Mouse (Mus musculus) neural tube, embryonic 14.5 days (tissue): ENCODE results near the gene Clpb. TPM values are rescaled to one million over a fixed set of nuclear protein-coding genes. Genes with fewer than 3 reads are reported as not detected.

Experiments used
- ATAC-seq: fragments of 200-750 bp; cut with Nextera tagmentation; 2 replicates; pipeline ENCODE4 v1.8.0; 2017; ENCODE audit warnings: low read depth, mild to moderate bottlenecking, moderate TSS enrichment, moderate library complexity
- H3K27ac ChIP-seq: fragments of 300-500 bp; sonication (generic); 2 replicates; pipeline ENCODE4 v1.5.1; 2014; ENCODE audit warnings: low read depth, mild to moderate bottlenecking, control low read depth, low read length, moderate library complexity, mixed read lengths
- H3K27me3 ChIP-seq: fragments of 300-500 bp; sonication (generic); 2 replicates; pipeline ENCODE4 v1.6.1; 2014; ENCODE audit warnings: low read length; ENCODE audit not compliant: control insufficient read depth, insufficient read depth
- H3K36me3 ChIP-seq: fragments of 300-500 bp; sonication (generic); 2 replicates; pipeline ENCODE4 v1.6.1; 2014; ENCODE audit warnings: low read length, mixed read lengths; ENCODE audit not compliant: control insufficient read depth, insufficient read depth
- H3K4me1 ChIP-seq: fragments of 300-500 bp; sonication (generic); 2 replicates; pipeline ENCODE4 v1.6.1; 2014; ENCODE audit warnings: low read length; ENCODE audit not compliant: control insufficient read depth, insufficient read depth
- H3K4me2 ChIP-seq: fragments of 300-500 bp; sonication (generic); 2 replicates; pipeline ENCODE4 v1.6.1; 2014; ENCODE audit warnings: mild to moderate bottlenecking, low read depth, low read length, control low read depth
- H3K4me3 ChIP-seq: fragments of 300-500 bp; sonication (generic); 2 replicates; pipeline ENCODE4 v1.5.1; 2014; ENCODE audit warnings: low read depth, low read length, control low read depth, mixed read lengths
- H3K9ac ChIP-seq: fragments of 300-500 bp; sonication (generic); replicated peaks from 2 replicates; pipeline ENCODE4 v1.6.1; 2014; ENCODE audit warnings: low read depth, mild to moderate bottlenecking, control low read depth, low read length, mixed read lengths
- H3K9me3 ChIP-seq: fragments of 300-500 bp; sonication (generic); 2 replicates; pipeline ENCODE4 v1.6.1; 2016; ENCODE audit warnings: low read length; ENCODE audit not compliant: control insufficient read depth
- WGBS: fragments of 180-500 bp; shearing (Covaris S2); extraction: QIAGEN DNeasy Blood & Tissue Kit; methylation state at CpG from one replicate; pipeline ENCODE4 v1.1.7; 2014; 5-methylcytosine and 5-hydroxymethylcytosine counted together
- polyA plus RNA-seq: library from polyadenylated mRNA; unstranded; fragments of >200 nt; fragmentation: Nextera tagmentation; extraction: Ambion mirVana; gene quantifications from 2 replicates; pipeline ENCODE4 v1.2.1, GENCODE M21; 2014

Gene Clpb
- polyA plus RNA-seq, 1 experiment from 2014 or later, result 37.5 TPM

- Histone ChIP-seq H3K9me3 (no peaks in the 10 kb centered on the region), H3K4me3 (no peak overlapping the region), H3K4me1 (peaks cover 12% of the 10 kb centered on the region), H3K27me3 (no peaks in the 10 kb centered on the region), H3K36me3 (peaks cover 3% of the 10 kb centered on the region; the same call in 1 of the 2 replicates), H3K9ac (no peak overlapping the region), H3K4me2 (no peak overlapping the region), H3K27ac (no peak overlapping the region)
- 98% methylated on average over 8 of the region's 8 CpGs for WGBS
- no peak for ATAC-seq
These were observed 168.0 kb downstream of the Clpb start for GRCm38 (mm10) chr7:101831437-101831836.

GRCm38 (mm10) chr7:101832372-101832771 lies 168.9 kb downstream of the Clpb start:
- Histone ChIP-seq H3K9ac (no peak overlapping the region), H3K4me1 (peaks cover 20% of the 10 kb centered on the region), H3K4me2 (no peak overlapping the region), H3K36me3 (peaks cover 3% of the 10 kb centered on the region; the same call in 1 of the 2 replicates), H3K27ac (no peak overlapping the region), H3K27me3 (peaks cover 3% of the 10 kb centered on the region; the same call in 1 of the 2 replicates), H3K4me3 (no peak overlapping the region), H3K9me3 (no peaks in the 10 kb centered on the region)
- whole genome bisulfite sequencing, result 96% methylated on average over 4 of the region's 4 CpGs
- ATAC-seq, result no peak

- WGBS, result 68% methylated on average over 5 of the region's 5 CpGs
- ATAC-seq, result no peak
- H3K9ac ChIP-seq, result no peak overlapping the region
- peaks cover 3% of the 10 kb centered on the region; the same call in 1 of the 2 replicates for H3K27me3 ChIP-seq
- no peak overlapping the region for H3K4me2 ChIP-seq
- peaks cover 21% of the 10 kb centered on the region for H3K4me1 ChIP-seq
- no peak overlapping the region for H3K27ac ChIP-seq
- no peak overlapping the region for H3K4me3 ChIP-seq
- H3K9me3 ChIP-seq, result no peaks in the 10 kb centered on the region
- H3K36me3 ChIP-seq, result no peaks in the 10 kb centered on the region
These were observed 169.9 kb downstream of the Clpb start for GRCm38 (mm10) chr7:101833352-101833751.

- no peaks in the 10 kb centered on the region for H3K9me3 ChIP-seq
- H3K9ac ChIP-seq, result no peak overlapping the region
- peak; percentile 15; the same call in 1 of the 2 replicates for ATAC-seq
- no peak overlapping the region for H3K4me3 ChIP-seq
- H3K4me1 ChIP-seq, result peaks cover 21% of the 10 kb centered on the region
- H3K36me3 ChIP-seq, result no peaks in the 10 kb centered on the region
- H3K27me3 ChIP-seq, result peaks cover 3% of the 10 kb centered on the region; the same call in 1 of the 2 replicates
- H3K4me2 ChIP-seq, result no peak overlapping the region
- H3K27ac ChIP-seq, result no peak overlapping the region
- WGBS, result 52% methylated on average over 3 of the region's 3 CpGs
These were observed 170.6 kb downstream of the Clpb start for GRCm38 (mm10) chr7:101833916-101834584.

GRCm38 (mm10) chr7:101834903-101835302 lies 171.5 kb downstream of the Clpb start:
- WGBS, result 61% methylated on average over 3 of the region's 3 CpGs
- Histone ChIP-seq H3K27me3 (peaks cover 3% of the 10 kb centered on the region; the same call in 1 of the 2 replicates), H3K4me2 (no peak overlapping the region; the same call in 1 of the 2 replicates), H3K4me1 (peaks cover 21% of the 10 kb centered on the region), H3K36me3 (no peaks in the 10 kb centered on the region), H3K9me3 (no peaks in the 10 kb centered on the region), H3K27ac (no peak overlapping the region), H3K9ac (no peak overlapping the region), H3K4me3 (no peak overlapping the region)
- ATAC-seq, result no peak

- ATAC-seq, result no peak
- peak overlapping the region; percentile 63; the same call in 1 of the 2 replicates for H3K4me3 ChIP-seq
- H3K4me2 ChIP-seq, result peak overlapping the region; percentile 81
- H3K4me1 ChIP-seq, result peaks cover 21% of the 10 kb centered on the region
- no peak overlapping the region for H3K27ac ChIP-seq
- no peak overlapping the region for H3K9ac ChIP-seq
- H3K27me3 ChIP-seq, result peaks cover 3% of the 10 kb centered on the region; the same call in 1 of the 2 replicates
- no peaks in the 10 kb centered on the region for H3K9me3 ChIP-seq
- WGBS, result 44% methylated on average over 5 of the region's 5 CpGs
- H3K36me3 ChIP-seq, result no peaks in the 10 kb centered on the region
These were observed 172.2 kb downstream of the Clpb start for GRCm38 (mm10) chr7:101835457-101836109.

- under 1% methylated on average over 58 of the region's 63 CpGs for WGBS
- peaks cover 3% of the 10 kb centered on the region; the same call in 1 of the 2 replicates for H3K27me3 ChIP-seq
- peak overlapping the region; percentile 81 for H3K4me2 ChIP-seq
- H3K4me3 ChIP-seq, result peak overlapping the region; percentile 63
- H3K4me1 ChIP-seq, result peaks cover 21% of the 10 kb centered on the region
- H3K36me3 ChIP-seq, result no peaks in the 10 kb centered on the region
- ATAC-seq, result peak; percentile 57
- peak overlapping the region; percentile 64 for H3K9ac ChIP-seq
- H3K9me3 ChIP-seq, result no peaks in the 10 kb centered on the region
- peak overlapping the region; percentile 80 for H3K27ac ChIP-seq
These were observed 173.1 kb downstream of the Clpb start for GRCm38 (mm10) chr7:101836271-101837153.

- Histone ChIP-seq H3K27me3 (peaks cover 3% of the 10 kb centered on the region; the same call in 1 of the 2 replicates), H3K9ac (peak overlapping the region; percentile 64), H3K9me3 (no peaks in the 10 kb centered on the region), H3K4me2 (peak overlapping the region; percentile 81), H3K36me3 (no peaks in the 10 kb centered on the region), H3K4me1 (peaks cover 21% of the 10 kb centered on the region), H3K27ac (peak overlapping the region; percentile 80), H3K4me3 (peak overlapping the region; percentile 63)
- WGBS, result 0% methylated on average over 20 of the region's 20 CpGs
- ATAC-seq, result peak; percentile 2; the same call in 1 of the 2 replicates
These were observed 173.7 kb downstream of the Clpb start for GRCm38 (mm10) chr7:101837154-101837605.
